Mouse (Mus musculus) myocyte (in vitro differentiated cells): ENCODE data around the gene Slc35f1.

Experiments used
- CEBPB ChIP-seq: IDR thresholded peaks from 2 replicates; pipeline ENCODE4 v1.6.1; 2011; ENCODE audit warnings: mild to moderate bottlenecking, moderate library complexity; ENCODE audit not compliant: poor library complexity, insufficient read depth, severe bottlenecking
- E2F4 ChIP-seq: IDR thresholded peaks from one replicate; pipeline ENCODE4 v1.6.1; 2011; ENCODE audit warnings: mild to moderate bottlenecking, control low read depth, moderate library complexity; ENCODE audit not compliant: insufficient read depth
- MAX ChIP-seq: IDR thresholded peaks from one replicate; pipeline ENCODE4 v1.6.1; 2011; ENCODE audit warnings: low read depth, mild to moderate bottlenecking, control low read depth
- MYOD1 ChIP-seq, 3 experiments: IDR thresholded peaks; one replicate each; pipeline ENCODE4 v1.6.1; 2011; ENCODE audit warnings: control low read depth in 2 of 3, low read depth in 2 of 3, mild to moderate bottlenecking in 2 of 3, moderate library complexity in 1 of 3; ENCODE audit not compliant: insufficient read length in 2 of 3, control insufficient read depth in 1 of 3
- MYOG ChIP-seq, 3 experiments: IDR thresholded peaks; one replicate each; pipeline ENCODE4 v1.6.1; 2011; ENCODE audit warnings: control low read depth in 2 of 3, low read depth in 2 of 3, mild to moderate bottlenecking in 2 of 3; ENCODE audit not compliant: insufficient read length in 2 of 3, control insufficient read depth in 1 of 3, insufficient read depth in 1 of 3
- POLR2A ChIP-seq: IDR thresholded peaks from one replicate; pipeline ENCODE4 v1.6.1; 2011; ENCODE audit warnings: low read depth, mild to moderate bottlenecking, control low read depth, moderate library complexity; ENCODE audit not compliant: insufficient read length
- POLR2AphosphoS2 ChIP-seq: IDR thresholded peaks from one replicate; pipeline ENCODE4 v1.6.1; 2011; ENCODE audit warnings: low read depth, control low read depth; ENCODE audit not compliant: insufficient read length
- REST ChIP-seq: IDR thresholded peaks from one replicate; pipeline ENCODE4 v1.6.1; 2011; ENCODE audit warnings: mild to moderate bottlenecking, control low read depth, moderate library complexity; ENCODE audit not compliant: insufficient read depth, insufficient read length
- SRF ChIP-seq: IDR thresholded peaks from one replicate; pipeline ENCODE4 v1.6.1; 2011; ENCODE audit warnings: low read depth; ENCODE audit not compliant: control insufficient read depth, insufficient read length
- TCF12 ChIP-seq: IDR thresholded peaks from one replicate; pipeline ENCODE4 v1.6.1; 2011; ENCODE audit warnings: mild to moderate bottlenecking, control low read depth; ENCODE audit not compliant: poor library complexity, insufficient read depth, severe bottlenecking
- TCF3 ChIP-seq: IDR thresholded peaks from one replicate; pipeline ENCODE4 v1.6.1; 2011; ENCODE audit warnings: low read depth, control low read depth; ENCODE audit not compliant: insufficient read length
- USF1 ChIP-seq: IDR thresholded peaks from one replicate; pipeline ENCODE4 v1.6.1; 2011; ENCODE audit warnings: low read depth, mild to moderate bottlenecking, control low read depth, moderate library complexity

GRCm38 (mm10) chr10:52940831-52941216 lies 250.5 kb downstream of the Slc35f1 start:
- TF ChIP-seq POLR2A (no peak), USF1 (no peak), MYOD1 (IDR thresholded peaks at IDR 0.05; ENCODE audit: control insufficient read depth in 1 of 3, insufficient read length in 2 of 3, low read depth in 2 of 3) (no peak), MAX (no peak), SRF (no peak), CEBPB (no peak), POLR2AphosphoS2 (no peak), TCF3 (no peak), E2F4 (no peak), TCF12 (no peak), REST (no peak), MYOG (IDR thresholded peaks at IDR 0.05; ENCODE audit: control insufficient read depth in 1 of 3, insufficient read depth in 1 of 3, insufficient read length in 2 of 3, low read depth in 2 of 3) (no peak)
